Mouse (Mus musculus) erythroblast, embryonic 14.5 days (primary cell): ENCODE data around the gene Gm38431. TPM values are rescaled to one million over a fixed set of nuclear protein-coding genes. Genes with fewer than 3 reads are reported as not detected.
"Not testable (repeated sequence)": the region's sequence is repeated elsewhere in the genome, so short reads cannot be mapped to it uniquely, and the experiment has no call there.

Experiments
- H3K27me3 ChIP-seq: 2 replicates; pipeline ENCODE4 v1.6.1; 2012; ENCODE audit warnings: inconsistent platforms; ENCODE audit not compliant: control insufficient read depth
- H3K36me3 ChIP-seq: 2 replicates; pipeline ENCODE4 v1.6.1; 2012; ENCODE audit warnings: mild to moderate bottlenecking, inconsistent platforms; ENCODE audit not compliant: control insufficient read depth
- H3K4me1 ChIP-seq: 2 replicates; pipeline ENCODE4 v1.6.1; 2012; ENCODE audit warnings: inconsistent platforms; ENCODE audit not compliant: control insufficient read depth
- H3K4me3 ChIP-seq: replicated peaks from 2 replicates; pipeline ENCODE3; 2012; ENCODE audit warnings: moderate library complexity, mild to moderate bottlenecking, inconsistent platforms
- H3K9me3 ChIP-seq: 2 replicates; pipeline ENCODE4 v1.6.1; 2012; ENCODE audit warnings: low read length, inconsistent platforms, mixed read lengths; ENCODE audit not compliant: control insufficient read depth
- GATA1 ChIP-seq: IDR thresholded peaks from 2 replicates; pipeline ENCODE4 v1.6.1; 2012; ENCODE audit warnings: low read length, inconsistent platforms, mixed read lengths
- TAL1 ChIP-seq: IDR thresholded peaks from 3 replicates; pipeline ENCODE4 v1.6.1; 2012; ENCODE audit warnings: low read length, inconsistent platforms, mixed read lengths
- polyA plus RNA-seq: library from polyadenylated mRNA; stranded (reverse); fragments of >175 nt; gene quantifications from 2 replicates; pipeline ENCODE4 v1.2.3, GENCODE M21; 2012

Gene Gm38431
- polyA plus RNA-seq, 1 experiment, result 11.6 TPM

DNA sequence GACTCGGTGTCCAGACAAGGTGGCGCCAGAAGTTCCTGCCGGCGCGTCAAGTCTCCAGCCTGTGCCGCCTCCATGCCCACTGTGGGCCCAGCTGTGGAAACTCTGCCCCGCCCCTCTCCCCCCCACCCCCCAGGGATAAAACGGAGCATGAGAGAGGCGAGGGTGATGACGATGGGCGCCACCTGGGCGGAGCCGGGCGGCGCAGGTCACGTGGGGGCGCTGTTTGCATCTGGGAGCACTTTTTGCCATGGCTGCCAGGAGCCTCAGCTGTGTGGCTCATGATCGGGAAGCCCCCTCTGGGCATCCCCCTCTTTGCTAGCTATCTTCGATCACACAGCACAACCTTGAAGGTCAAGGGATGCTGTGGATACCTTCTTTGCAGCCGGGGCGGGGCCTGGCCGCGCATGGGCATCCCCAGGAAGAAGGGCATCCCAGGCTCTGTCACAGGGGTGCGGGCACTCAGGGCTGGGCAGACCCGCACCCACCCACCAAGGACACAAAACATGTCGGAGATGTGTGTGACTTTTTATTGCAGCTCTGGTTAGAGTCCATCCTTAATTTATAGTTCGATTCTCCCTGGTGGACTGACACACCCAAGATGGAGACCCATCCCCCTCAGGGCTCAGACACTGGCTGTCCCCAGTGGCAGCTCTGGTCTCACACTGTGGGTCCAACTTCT, 24.7 kb downstream of the Gm38431 start, which contains the start of gene Zglp1:
Zglp1 (minus strand) TSS at position 88 of the 679 bp plus-strand sequence.
- H3K27me3 ChIP-seq, result no peaks in the 10 kb centered on the region
- no peak for TF ChIP-seq TAL1
- TF ChIP-seq GATA1, result no peak
- H3K4me1 ChIP-seq, result peaks cover 16% of the 10 kb centered on the region
- H3K9me3 ChIP-seq, result no peaks in the 10 kb centered on the region
- H3K36me3 ChIP-seq, result peaks cover 67% of the 10 kb centered on the region
- no peak within 1 kb of the TSS for H3K4me3 ChIP-seq

DNA sequence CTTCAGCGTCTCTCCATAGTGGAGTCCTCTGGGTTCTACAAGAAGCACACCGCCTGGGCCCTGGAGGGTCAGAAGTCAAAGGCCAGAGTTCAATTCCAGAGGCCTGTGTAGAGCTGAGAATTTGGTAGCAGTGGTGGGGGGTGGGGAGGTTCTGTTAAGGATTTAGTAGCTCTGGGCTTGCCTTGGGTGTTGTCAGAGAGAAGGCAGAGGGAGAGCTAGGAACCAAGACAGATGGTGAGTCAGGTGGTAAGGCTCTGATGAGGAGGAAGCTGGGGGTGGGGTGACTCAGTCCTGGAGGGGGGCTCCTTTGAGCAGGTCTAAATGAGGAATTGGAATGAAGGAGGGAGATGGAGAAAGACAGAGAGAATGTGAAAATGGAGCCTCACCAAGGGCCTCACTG, 28.9 kb downstream of the Gm38431 start:
- TF ChIP-seq GATA1, result no peak
- TF ChIP-seq TAL1, result no peak
- Histone ChIP-seq H3K4me3 (no peak overlapping the region), H3K36me3 (peaks cover 48% of the 10 kb centered on the region), H3K9me3 (no peaks in the 10 kb centered on the region), H3K27me3 (no peaks in the 10 kb centered on the region), H3K4me1 (peaks cover 4% of the 10 kb centered on the region)

DNA sequence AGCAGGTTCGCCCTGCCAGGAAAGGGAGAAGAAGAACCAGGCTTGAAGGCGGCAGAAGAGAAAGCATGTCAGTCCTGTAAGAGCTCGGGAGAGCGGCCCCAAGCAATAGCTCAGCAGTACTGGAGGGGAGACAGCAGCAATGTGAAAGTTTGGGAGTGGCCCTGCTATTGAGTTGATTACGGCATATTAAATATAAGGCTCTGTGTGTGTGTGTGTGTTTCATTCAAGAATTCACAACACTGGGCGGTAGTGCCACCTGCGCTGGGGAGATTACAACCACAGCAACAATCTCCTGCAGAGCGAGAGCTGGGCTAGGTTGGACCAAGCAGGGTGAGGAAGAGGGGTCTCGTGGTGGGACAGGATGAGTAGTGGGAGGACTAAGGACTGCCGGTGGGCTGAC, 40.2 kb downstream of the Gm38431 start:
- Histone ChIP-seq H3K4me3 (no peak overlapping the region), H3K4me1 (peaks cover 16% of the 10 kb centered on the region), H3K27me3 (peaks cover 4% of the 10 kb centered on the region), H3K9me3 (no peaks in the 10 kb centered on the region), H3K36me3 (no peaks in the 10 kb centered on the region)
- TF ChIP-seq TAL1, result no peak
- TF ChIP-seq GATA1, result no peak

DNA sequence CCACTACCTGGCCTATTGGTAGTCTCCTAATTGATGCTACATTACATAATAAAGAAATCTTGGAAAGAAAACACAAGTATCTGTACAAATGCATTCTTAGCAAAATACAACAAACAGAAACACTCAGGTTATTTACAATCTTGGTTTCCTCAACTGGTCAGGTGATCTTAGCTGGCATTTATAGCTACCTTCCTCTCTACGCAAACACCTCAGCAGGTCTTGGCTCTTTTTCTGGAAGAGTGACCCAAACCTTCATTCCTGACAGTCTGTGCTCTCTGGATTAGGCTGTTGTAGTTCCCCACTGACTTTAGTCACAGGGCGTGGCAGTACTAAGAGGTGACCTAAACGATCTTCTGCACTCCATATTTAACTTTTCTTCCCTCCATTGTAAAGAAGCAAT, 46.6 kb downstream of the Gm38431 start:
- Histone ChIP-seq H3K27me3 (peaks cover 2% of the 10 kb centered on the region; the same call in 1 of the 2 replicates), H3K4me3 (no peak overlapping the region), H3K36me3 (no peaks in the 10 kb centered on the region), H3K9me3 (no peaks in the 10 kb centered on the region), H3K4me1 (peaks cover 21% of the 10 kb centered on the region)
- TF ChIP-seq TAL1 (no peak), GATA1 (no peak)

DNA sequence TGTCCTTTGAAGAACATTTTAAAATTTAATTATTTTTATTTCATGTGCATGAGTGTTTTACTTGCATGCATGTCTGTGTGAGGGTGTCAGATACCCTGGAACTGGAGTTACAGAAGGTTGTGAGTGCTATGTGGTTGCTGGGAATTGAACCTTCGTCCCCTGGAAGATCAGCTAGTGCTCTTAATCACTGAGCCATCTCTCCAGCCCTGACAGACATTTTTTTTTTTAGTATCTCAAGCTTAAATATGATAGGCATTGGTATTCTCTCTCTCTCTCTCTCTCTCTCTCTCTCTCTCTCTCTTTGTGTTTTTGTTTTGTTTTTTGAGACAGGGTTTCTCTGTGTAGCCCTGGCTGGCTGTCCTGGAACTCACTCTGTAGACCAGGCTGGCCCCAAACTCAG, 47.0 kb downstream of the Gm38431 start:
- not testable (repeated sequence) for H3K36me3 ChIP-seq, H3K9me3 ChIP-seq, H3K4me3 ChIP-seq, H3K27me3 ChIP-seq
- peaks cover 25% of the 10 kb centered on the region for H3K4me1 ChIP-seq

DNA sequence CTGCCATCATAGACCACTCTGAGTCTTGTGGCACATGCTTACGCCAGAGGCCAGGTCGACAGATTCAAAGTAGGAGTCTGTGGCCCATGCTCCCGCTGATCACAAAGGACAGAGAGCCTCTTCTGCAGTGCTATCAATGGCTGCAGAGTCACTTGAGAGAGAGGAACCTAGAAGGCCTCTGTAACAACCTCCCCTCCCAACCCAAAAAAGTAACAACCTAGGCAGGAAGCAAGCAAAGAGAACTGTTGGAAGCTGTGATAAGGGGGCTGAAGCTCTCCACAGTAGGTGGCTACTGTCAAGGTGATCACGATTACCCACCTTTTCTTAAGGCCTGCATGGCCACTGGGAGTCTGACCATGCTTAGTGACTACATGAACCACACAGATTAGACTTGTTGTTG, 48.2 kb downstream of the Gm38431 start:
- H3K36me3 ChIP-seq, result peaks cover 2% of the 10 kb centered on the region; the same call in 1 of the 2 replicates
- no peak for TF ChIP-seq GATA1
- TF ChIP-seq TAL1, result no peak
- H3K9me3 ChIP-seq, result peaks cover 2% of the 10 kb centered on the region; the same call in 1 of the 2 replicates
- H3K27me3 ChIP-seq, result peaks cover 8% of the 10 kb centered on the region
- H3K4me3 ChIP-seq, result no peak overlapping the region
- H3K4me1 ChIP-seq, result peaks cover 35% of the 10 kb centered on the region

DNA sequence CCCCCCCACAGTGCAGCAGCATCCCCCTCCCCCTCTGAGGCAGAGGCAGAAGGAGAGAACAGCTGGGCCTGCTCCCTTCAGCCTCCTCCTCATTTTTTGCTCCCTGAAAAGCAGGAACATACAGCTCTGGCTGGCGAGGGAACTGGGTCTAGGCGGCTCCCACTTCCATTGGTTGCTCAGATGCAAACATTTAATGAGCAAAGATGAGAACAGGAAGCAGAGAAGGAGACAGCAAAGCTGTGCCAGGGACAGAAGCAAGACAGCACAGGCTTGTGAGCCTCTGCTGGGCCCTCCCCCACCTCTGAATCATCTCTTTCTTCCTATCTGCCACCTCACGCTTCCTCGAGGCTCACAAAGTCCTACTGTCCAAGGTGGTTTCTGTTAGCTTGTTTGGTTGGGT, 50.5 kb downstream of the Gm38431 start:
- TF ChIP-seq TAL1, result no peak
- no peak for TF ChIP-seq GATA1
- H3K9me3 ChIP-seq, result peaks cover 15% of the 10 kb centered on the region
- no peak overlapping the region for H3K4me3 ChIP-seq
- peaks cover 10% of the 10 kb centered on the region for H3K36me3 ChIP-seq
- H3K4me1 ChIP-seq, result peaks cover 56% of the 10 kb centered on the region
- H3K27me3 ChIP-seq, result peaks cover 28% of the 10 kb centered on the region

DNA sequence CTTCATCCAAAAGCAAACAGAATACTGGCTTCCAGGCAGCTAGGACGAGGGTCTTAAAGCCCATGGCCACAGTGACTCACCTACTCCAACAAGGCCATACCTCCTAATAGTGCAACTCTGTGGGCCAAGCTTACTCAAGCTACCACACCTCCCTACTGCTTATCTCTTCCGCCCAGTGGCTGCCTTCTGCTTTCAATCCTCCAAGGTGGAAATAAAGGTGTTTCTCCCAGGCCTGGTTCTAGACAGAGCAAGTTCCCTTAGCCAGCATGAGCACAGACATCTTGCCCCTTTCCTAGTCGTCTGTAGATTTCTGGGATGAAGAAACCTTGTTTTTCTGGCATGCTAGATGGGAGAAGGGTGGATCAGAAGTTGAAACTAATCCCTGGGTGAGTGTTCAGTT, 52.0 kb downstream of the Gm38431 start:
- Histone ChIP-seq H3K27me3 (peaks cover 43% of the 10 kb centered on the region), H3K4me1 (peaks cover 62% of the 10 kb centered on the region), H3K9me3 (peaks cover 25% of the 10 kb centered on the region)

DNA sequence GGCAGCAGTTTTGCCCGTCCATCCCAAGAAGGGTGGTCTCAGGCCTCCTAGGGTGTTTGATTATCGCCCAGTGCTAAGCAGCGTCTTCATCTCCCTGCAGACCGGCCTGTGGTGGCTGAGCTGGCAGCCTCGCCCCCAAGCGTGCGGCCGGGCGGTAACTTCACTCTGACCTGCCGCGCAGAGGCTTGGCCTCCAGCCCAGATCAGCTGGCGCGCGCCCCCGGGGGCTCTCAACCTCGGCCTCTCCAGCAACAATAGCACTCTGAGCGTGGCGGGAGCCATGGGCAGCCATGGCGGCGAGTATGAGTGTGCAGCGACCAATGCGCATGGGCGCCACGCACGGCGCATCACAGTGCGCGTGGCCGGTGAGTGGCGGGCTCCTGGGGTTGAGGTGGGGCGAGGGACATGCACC, 54.3 kb downstream of the Gm38431 start:
- no peak for TF ChIP-seq TAL1
- no peak for TF ChIP-seq GATA1
- Histone ChIP-seq H3K4me3 (no peak overlapping the region), H3K9me3 (peaks cover 27% of the 10 kb centered on the region), H3K4me1 (peaks cover 76% of the 10 kb centered on the region), H3K27me3 (peaks cover 66% of the 10 kb centered on the region), H3K36me3 (peaks cover 29% of the 10 kb centered on the region)

More for the DNA sequence above, 52.0 kb downstream of the Gm38431 start:
- H3K4me3 ChIP-seq, result no peak overlapping the region
- H3K36me3 ChIP-seq, result peaks cover 23% of the 10 kb centered on the region
- TF ChIP-seq GATA1 (peak; percentile 55), TAL1 (peak; percentile 34; the same call in 1 of the 3 replicates)

DNA sequence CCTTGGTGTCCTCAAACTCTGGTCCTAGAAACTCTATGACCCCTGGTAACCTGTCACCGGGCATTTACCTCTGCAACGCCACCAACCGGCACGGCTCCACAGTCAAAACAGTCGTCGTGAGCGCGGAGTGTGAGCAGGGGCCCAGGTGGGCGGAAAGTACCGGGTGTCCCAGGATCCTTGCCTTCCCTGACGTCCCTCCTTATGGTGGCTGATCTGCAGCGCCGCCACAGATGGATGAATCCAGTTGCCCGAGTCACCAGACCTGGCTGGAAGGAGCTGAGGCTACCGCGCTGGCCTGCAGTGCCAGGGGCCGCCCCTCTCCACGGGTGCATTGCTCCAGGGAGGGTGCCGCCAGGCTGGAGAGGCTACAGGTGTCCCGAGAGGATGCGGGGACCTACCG, 55.1 kb downstream of the Gm38431 start:
- Histone ChIP-seq H3K4me3 (no peak overlapping the region), H3K27me3 (peaks cover 74% of the 10 kb centered on the region), H3K4me1 (peaks cover 85% of the 10 kb centered on the region), H3K36me3 (peaks cover 29% of the 10 kb centered on the region), H3K9me3 (peaks cover 27% of the 10 kb centered on the region)
- TF ChIP-seq GATA1 (no peak), TAL1 (no peak)
